Mouse (Mus musculus) heart, adult 8-10 months (tissue): Measurements from ENCODE around the gene Vmn1r113. TPM values are rescaled to one million over a fixed set of nuclear protein-coding genes. Genes with fewer than 3 reads are reported as not detected.
"Not testable (repeated sequence)": the region's sequence is repeated elsewhere in the genome, so short reads cannot be mapped to it uniquely, and the experiment has no call there.

Source experiments
- DNase-seq: peaks from one replicate; pipeline ENCODE4 v3.0.0; 2022; ENCODE audit warnings: low spot score
- total RNA-seq, 4 experiments: library from RNA; stranded (reverse); gene quantifications; 2 replicates each; pipeline ENCODE4 v1.2.4; 2022

Vmn1r113 gene
- not detected for total RNA-seq

GRCm38 (mm10) chr7:20786985-20787384, at the start of gene Vmn1r113:
Gene Vmn1r113 (plus strand): TSS chr7:20787285.
- not testable (repeated sequence) for DNase-seq

- DNase-seq, result not testable (repeated sequence)
These were observed 16.2 kb upstream of the Vmn1r113 start, which contains the start of gene Vmn1r112 for GRCm38 (mm10) chr7:20770885-20771284. Gene Vmn1r112 (plus strand): TSS chr7:20771185.

GRCm38 (mm10) chr7:20812086-20812485, 25.0 kb downstream of the Vmn1r113 start, which contains the start of gene Vmn1r114:
Gene Vmn1r114 (minus strand): TSS chr7:20812186.
- not testable (repeated sequence) for DNase-seq

Other genes starting within 250 kb of the Vmn1r113 start
- not detected for gene Gm5726, start 241.5 kb upstream of the Vmn1r113 start, total RNA-seq
- gene Gm4141, start 211.0 kb upstream of the Vmn1r113 start, total RNA-seq, result not detected
- not detected for gene Gm4513, start 188.3 kb upstream of the Vmn1r113 start, total RNA-seq
- gene Vmn1r107, start 118.4 kb upstream of the Vmn1r113 start, total RNA-seq, result not detected
- not detected for gene Vmn1r111, start 84.1 kb upstream of the Vmn1r113 start, total RNA-seq
- gene Gm10668, start 56.7 kb upstream of the Vmn1r113 start, total RNA-seq, result not detected
- gene Vmn1r112, start 16.1 kb upstream of the Vmn1r113 start, total RNA-seq, result not detected
- not detected for gene Vmn1r114, start 24.9 kb downstream of the Vmn1r113 start, total RNA-seq
- gene Vmn1r115, start 57.7 kb downstream of the Vmn1r113 start, total RNA-seq, result not detected
- gene Vmn1r116, start 85.0 kb downstream of the Vmn1r113 start, total RNA-seq, result not detected
- not detected for gene Vmn1r117, start 96.8 kb downstream of the Vmn1r113 start, total RNA-seq
- gene Vmn1r118, start 125.1 kb downstream of the Vmn1r113 start, total RNA-seq, result not detected
- gene Vmn1r119, start 225.2 kb downstream of the Vmn1r113 start, total RNA-seq, result not detected